9 mouse cellular contexts compared by ENCODE assay signal in the genomic region with DNA sequence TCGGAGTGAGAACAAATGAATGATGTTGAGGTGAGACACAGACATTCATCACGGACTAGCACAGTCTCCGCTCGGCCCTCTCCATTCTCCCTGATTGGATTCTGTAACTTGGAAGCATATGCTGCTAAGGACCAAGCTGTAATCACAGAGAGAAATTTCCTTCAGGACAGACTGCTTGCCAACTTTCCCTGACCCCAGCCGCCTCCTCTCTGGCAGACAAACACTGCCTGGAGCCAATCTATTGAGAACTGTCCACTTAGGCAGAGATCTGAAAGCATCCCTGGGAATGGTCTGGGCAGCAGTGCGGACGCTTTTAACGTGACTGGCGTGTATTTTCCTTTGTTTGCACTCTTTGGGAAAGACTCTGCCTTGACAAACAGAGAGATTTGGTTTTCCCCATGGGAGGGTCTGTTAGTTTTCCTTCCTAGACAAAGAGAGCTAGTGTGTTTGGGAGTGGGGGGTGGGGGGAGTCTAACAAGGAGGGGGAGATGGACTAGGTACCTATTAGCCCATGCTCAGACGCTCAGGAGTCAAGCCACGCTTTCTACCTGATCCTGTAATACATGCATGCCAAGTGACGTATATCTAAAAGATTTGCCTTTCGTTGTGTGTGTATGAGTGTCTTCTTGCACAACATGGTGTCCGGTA. TPM values are rescaled to one million over a fixed set of nuclear protein-coding genes. Genes with fewer than 3 reads are reported as not detected.
A peak's percentile ranks its signal among the peaks of the same experiment; 100 is the strongest.
DNase-seq lines count a peak whose midpoint lies in the region; ATAC-seq and TF ChIP-seq lines count a peak whose summit lies in the region.
"Had no signal": no experiment of that assay in that cellular context is flagged by ENCODE, and none has a peak within 500 bp of the region (broad histone marks: within the 10 kb centered on the region; RNA-seq: fewer than 3 reads in every experiment).

No protein-coding gene starts in this region.

- no peaks in the 10 kb centered on the region for H3K9me3 ChIP-seq in stomach, embryonic 14.5 days (ENCODE audit: control insufficient read depth, low read depth, low read length)
- H3K9me3 ChIP-seq in stomach, postnatal 0 days (ENCODE audit: control insufficient read depth, low read length) = no peaks in the 10 kb centered on the region

- no peak overlapping the region for H3K4me2 ChIP-seq in stomach, embryonic 14.5 days (replicated peaks; ENCODE audit: low read depth, low read length)
- no peak overlapping the region for H3K4me2 ChIP-seq in stomach, postnatal 0 days (replicated peaks; ENCODE audit: low read depth)

- ATAC-seq in stomach, embryonic 14.5 days (ENCODE audit: insufficient number of reproducible peaks, insufficient read depth, low FRiP score, low read depth) = peak; percentile 76
- ATAC-seq in stomach, postnatal 0 days (ENCODE audit: low FRiP score, low TSS enrichment) = no peak

- H3K36me3 ChIP-seq in stomach, embryonic 14.5 days (ENCODE audit: control insufficient read depth, insufficient read depth, low read length) = no peaks in the 10 kb centered on the region
- no peaks in the 10 kb centered on the region for H3K36me3 ChIP-seq in stomach, postnatal 0 days (ENCODE audit: control insufficient read depth, insufficient read depth, low read length)

- DNase-seq in cerebellum, postnatal 14 days = peak; percentile 47 to 59
- no peak for DNase-seq in cerebellum, adult 9-10 months
- DNase-seq in stomach, postnatal 0 days (ENCODE audit: low spot score) = no peak
- peak; percentile 18 for DNase-seq in lung, postnatal 14 days
- peak; percentile 18 for DNase-seq in testis, postnatal 14 days (ENCODE audit: low spot score)
- no peak for DNase-seq in frontal cortex, postnatal 14 days (ENCODE audit: low spot score in 2 of 2)
- no peak for DNase-seq in gastrocnemius, postnatal 10 days

- no peak overlapping the region for H3K9ac ChIP-seq in stomach, embryonic 14.5 days (replicated peaks; ENCODE audit: low read depth, low read length)
- no peak overlapping the region for H3K9ac ChIP-seq in stomach, postnatal 0 days (ENCODE audit: low read length)

- H3K4me3 ChIP-seq in stomach, embryonic 14.5 days (ENCODE audit: low read depth, low read length) = no peak overlapping the region
- no peak overlapping the region for H3K4me3 ChIP-seq in stomach, postnatal 0 days (ENCODE audit: low read depth, low read length)

- TF ChIP-seq EP300 in stomach, postnatal 0 days (optimal IDR thresholded peaks at IDR 0.05) = no peak

- no peak overlapping the region for H3K27ac ChIP-seq in stomach, embryonic 14.5 days (ENCODE audit: low read length)
- H3K27ac ChIP-seq in stomach, postnatal 0 days (replicated peaks) = no peak overlapping the region

- H3K27me3 ChIP-seq in stomach, embryonic 14.5 days (ENCODE audit: control insufficient read depth, insufficient read depth, low read length) = no peaks in the 10 kb centered on the region
- H3K27me3 ChIP-seq in stomach, postnatal 0 days (ENCODE audit: control insufficient read depth, insufficient read depth, low read length) = no peaks in the 10 kb centered on the region

- no peak for TF ChIP-seq CTCF in stomach, postnatal 0 days (IDR thresholded peaks at IDR 0.05; ENCODE audit: low read depth)

- peaks cover 8% of the 10 kb centered on the region; the same call in 1 of the 2 replicates for H3K4me1 ChIP-seq in stomach, embryonic 14.5 days (ENCODE audit: control insufficient read depth, insufficient read depth, low read length)
- no peaks in the 10 kb centered on the region for H3K4me1 ChIP-seq in stomach, postnatal 0 days (replicated peaks; ENCODE audit: control insufficient read depth, insufficient read depth)

- WGBS in stomach, embryonic 14.5 days = 26% methylated on average over 14 of the region's 14 CpGs
- 28% methylated on average over 14 of the region's 14 CpGs for WGBS in stomach, postnatal 0 days

RNA-seq across cellular contexts. Expression of a gene that starts 25.7 kb away (rescaled TPM):
- polyA plus RNA-seq in stomach, embryonic 14.5 days (2014; fragmentation: Nextera tagmentation; extraction: Ambion mirVana) = 2.6 and 3.3 TPM in 2 replicates
- 0.53 and 0.78 TPM in 2 replicates for polyA plus RNA-seq in stomach, postnatal 0 days (2015; fragmentation: Nextera tagmentation; extraction: Ambion mirVana)
- 10 to 100 TPM; 20.1 to 24.0 TPM for total RNA-seq in gastrocnemius, postnatal 10 days (2021)
- polyA plus RNA-seq: C2C12 had no signal

Comparison
In these comparisons a context has a peak if more than half of its experiments do, and no peak if none do; other contexts are left out.
1. DNase-seq: peak in cerebellum, postnatal 14 days (2 of 2), lung, postnatal 14 days (single experiment) and testis, postnatal 14 days (single experiment); none in cerebellum, adult 9-10 months (single experiment), stomach, postnatal 0 days (single experiment), frontal cortex, postnatal 14 days (0 of 2) and gastrocnemius, postnatal 10 days (single experiment).